Mouse (Mus musculus): ENCODE data around the gene Slc44a1. TPM values are rescaled to one million over a fixed set of nuclear protein-coding genes. Genes with fewer than 3 reads are reported as not detected.

Slc44a1 gene
- polyA plus RNA-seq, 1 experiment from 2014 or later = 28.9 TPM

DNA sequence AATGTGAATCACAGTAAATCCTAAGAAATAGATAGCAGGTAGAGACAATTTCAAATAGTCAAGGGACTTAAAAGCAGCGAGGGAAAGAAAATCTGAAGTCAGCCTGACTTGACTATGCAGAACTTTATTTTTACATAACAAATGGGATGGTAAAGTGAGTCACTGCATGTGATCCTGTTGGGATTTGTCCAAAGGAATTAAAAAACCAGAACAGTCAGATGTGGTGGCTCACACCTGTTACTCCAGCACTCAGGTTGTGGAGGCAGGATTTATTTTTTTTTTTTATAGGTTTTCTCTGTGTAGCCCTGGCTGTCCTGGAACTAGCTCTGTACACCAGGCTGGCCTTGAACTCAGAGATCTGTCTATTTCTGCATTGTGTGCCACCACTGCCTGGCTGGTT is 25.7 kb downstream of the Slc44a1 start:
- DNase-seq (ENCODE audit: low read depth, low spot score) = no peak
- TF ChIP-seq CTCF (IDR thresholded peaks at IDR 0.05) = no peak
- in situ Hi-C loops (cut with MboI; ENCODE audit: low pct_unique_long_range_greater_than_20kb) = no loop called here
- ChIA-PET POLR2A (no interaction called here), CTCF (no interaction called here)
- ATAC-seq = no peak
- no peaks in the 10 kb centered on the region for H3K27me3 ChIP-seq

DNA sequence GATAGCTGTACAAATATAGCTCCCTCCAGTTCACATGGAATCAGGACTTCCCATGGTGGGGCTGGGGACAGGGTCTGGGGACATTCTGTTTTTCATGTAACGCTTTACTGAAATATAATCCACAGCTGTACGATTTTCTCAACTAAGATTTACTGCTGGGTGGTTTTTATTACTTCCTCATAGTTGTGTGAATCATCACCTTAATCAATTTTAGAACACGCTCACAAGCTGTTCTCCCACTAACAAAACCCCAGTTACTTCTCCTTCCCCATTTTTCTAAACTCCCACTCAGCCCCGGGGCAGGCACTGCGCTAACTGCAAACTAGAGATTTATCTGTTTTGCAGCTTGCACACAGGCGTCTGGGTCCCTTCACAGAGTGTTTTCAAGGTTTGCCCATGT is 28.8 kb downstream of the Slc44a1 start:
- no peak for DNase-seq (ENCODE audit: low read depth, low spot score)
- in situ Hi-C loops (cut with MboI; ENCODE audit: low pct_unique_long_range_greater_than_20kb) = no loop called here
- no peaks in the 10 kb centered on the region for H3K27me3 ChIP-seq
- POLR2A ChIA-PET = no interaction called here
- CTCF ChIA-PET = no interaction called here
- ATAC-seq = no peak
- TF ChIP-seq CTCF (IDR thresholded peaks at IDR 0.05) = no peak

DNA sequence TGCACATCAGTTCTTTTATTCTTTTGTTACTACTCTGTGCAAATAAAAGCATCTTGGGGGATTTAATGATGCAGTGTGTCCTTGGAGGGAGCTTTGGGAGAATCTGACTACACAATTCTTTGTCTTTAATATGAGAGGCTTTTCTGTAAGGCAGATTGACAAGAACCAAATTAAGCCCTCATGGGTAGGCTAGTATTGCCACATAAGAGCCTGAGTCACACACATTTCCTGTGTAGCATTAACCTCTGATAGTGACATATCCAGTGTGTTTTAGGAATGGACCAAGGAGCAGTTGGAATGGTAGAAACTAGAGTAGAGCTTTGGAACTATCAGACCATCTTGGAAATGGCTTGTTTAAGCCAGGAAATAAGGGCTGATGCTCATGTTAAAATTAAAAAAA is 33.9 kb downstream of the Slc44a1 start:
- TF ChIP-seq CTCF (IDR thresholded peaks at IDR 0.05) = no peak
- POLR2A ChIA-PET = no interaction called here
- in situ Hi-C loops (cut with MboI; ENCODE audit: low pct_unique_long_range_greater_than_20kb) = no loop called here
- H3K27me3 ChIP-seq = no peaks in the 10 kb centered on the region
- CTCF ChIA-PET = no interaction called here
- DNase-seq (ENCODE audit: low read depth, low spot score) = no peak
- no peak for ATAC-seq

DNA sequence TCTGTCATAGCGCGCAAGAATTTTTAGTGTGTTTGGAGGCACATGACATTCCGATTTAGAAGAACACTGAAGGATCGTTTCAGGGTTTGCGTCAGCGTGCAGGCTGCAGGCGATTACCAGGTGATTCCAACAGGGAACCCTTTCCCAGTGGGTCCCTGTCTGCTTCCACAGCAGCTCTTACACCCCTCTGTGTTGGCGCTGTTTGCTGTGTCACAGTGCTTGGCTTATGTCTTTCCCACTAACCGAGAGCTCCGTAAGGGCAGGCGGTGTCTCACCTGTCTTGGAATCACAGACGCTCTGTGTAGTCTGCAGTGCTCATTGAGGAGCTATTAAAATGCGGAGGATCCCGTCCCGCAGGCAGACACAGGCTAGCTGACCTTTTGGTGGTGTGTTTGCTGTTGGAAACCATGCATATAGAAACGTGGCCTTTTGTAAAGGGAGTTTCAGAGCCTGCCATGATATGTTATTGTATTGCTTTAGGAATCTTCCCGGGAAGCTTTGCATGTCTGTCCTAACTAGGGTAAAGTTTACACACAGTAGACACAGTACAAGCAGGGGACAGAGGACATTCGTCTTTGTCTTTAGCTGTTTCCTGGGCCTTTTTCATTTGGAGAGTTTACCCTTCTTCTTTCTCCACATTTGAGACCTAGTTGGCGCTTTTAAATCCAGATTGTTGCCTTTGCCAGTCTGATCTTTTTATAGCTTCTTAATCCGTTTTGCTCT is 35.2 kb downstream of the Slc44a1 start:
- ChIA-PET POLR2A (no interaction called here), CTCF (interaction anchor here (0.7 to 1.0 kb wide), 2 partner anchors 16 to 26 kb away, joined by 3 to 4 read pairs; no protein-coding TSS in a partner anchor)
- no peaks in the 10 kb centered on the region for H3K27me3 ChIP-seq
- no peak for DNase-seq (ENCODE audit: low read depth, low spot score)
- in situ Hi-C loops (cut with MboI; ENCODE audit: low pct_unique_long_range_greater_than_20kb) = no loop called here
- ATAC-seq = no peak
- TF ChIP-seq CTCF (IDR thresholded peaks at IDR 0.05) = no peak

DNA sequence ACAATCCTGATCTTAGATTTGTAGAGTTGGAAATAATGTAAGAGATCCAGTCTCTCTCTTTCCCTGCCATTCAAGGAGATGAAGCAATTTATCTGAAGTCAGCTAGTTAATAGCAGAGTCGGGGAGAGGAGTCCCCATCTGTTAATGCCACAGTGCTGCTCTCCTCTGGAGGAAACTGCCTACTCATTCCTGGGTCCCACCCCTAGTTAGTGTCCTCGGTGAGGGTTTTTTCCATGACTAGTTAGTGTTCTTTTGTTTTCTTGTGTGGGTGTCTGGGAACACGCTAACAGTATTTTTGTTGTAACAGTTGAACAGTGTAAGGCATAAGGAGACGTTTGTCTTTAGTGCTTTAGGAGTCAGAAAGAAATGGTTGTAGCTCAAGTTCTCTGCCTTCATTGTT is 38.4 kb downstream of the Slc44a1 start:
- POLR2A ChIA-PET = no interaction called here
- DNase-seq (ENCODE audit: low read depth, low spot score) (no peak), ATAC-seq (no peak)
- CTCF ChIA-PET = no interaction called here
- in situ Hi-C loops (cut with MboI; ENCODE audit: low pct_unique_long_range_greater_than_20kb) = no loop called here
- TF ChIP-seq CTCF (IDR thresholded peaks at IDR 0.05) = no peak
- H3K27me3 ChIP-seq = no peaks in the 10 kb centered on the region

DNA sequence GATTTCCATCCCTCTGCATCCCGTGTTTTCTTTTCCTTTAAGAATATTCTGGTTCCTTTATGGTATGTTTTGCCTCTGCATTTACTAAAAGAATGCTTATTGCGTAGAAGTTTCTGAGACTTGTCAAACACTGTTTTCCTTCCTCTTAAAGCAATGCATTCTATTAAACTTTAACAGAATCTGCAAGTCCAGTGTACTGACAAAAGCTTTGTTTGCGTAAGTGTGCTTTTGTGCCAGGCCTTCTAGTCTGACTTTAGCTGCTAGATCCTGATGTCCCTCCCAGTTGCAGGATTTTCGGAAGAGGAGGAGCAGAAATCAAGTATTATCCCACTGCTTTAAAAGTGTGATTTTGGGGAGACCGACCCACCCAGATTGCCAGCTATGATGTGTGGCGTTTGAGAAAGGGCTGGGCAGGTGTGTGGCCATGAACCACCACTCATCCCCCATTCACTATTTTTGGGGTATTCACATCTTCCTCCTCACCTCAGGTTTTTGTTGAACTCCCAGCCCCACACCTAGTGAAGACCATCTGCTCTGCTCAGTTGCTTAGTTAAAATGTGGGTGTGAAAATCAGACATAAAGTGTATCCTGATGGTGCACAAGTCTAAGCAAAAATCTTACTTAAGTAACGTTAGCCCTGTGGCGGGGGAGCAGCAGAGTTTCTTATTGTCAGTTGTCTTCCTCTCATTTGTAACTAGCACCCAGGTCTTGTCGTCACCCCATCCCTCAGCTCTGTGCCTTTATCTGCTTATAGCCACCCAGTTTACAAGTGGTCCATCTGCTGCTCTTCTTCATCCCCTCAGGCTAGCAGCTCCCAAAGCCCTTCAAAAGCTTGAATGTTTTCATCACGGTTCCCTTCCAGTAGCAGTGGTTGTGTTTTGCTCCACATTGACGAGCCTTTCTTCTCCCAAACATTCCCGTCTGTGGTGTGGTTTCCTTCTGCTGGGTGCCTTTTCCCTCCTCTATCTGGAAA is 47.3 kb downstream of the Slc44a1 start:
- POLR2A ChIA-PET = no interaction called here
- no peak for TF ChIP-seq CTCF (IDR thresholded peaks at IDR 0.05)
- CTCF ChIA-PET = interaction anchor here (1.3 to 1.6 kb wide), 2 partner anchors 10 to 103 kb away, joined by 3 read pairs; no protein-coding TSS in a partner anchor
- in situ Hi-C loops (cut with MboI; ENCODE audit: low pct_unique_long_range_greater_than_20kb) = no loop called here
- H3K27me3 ChIP-seq = no peaks in the 10 kb centered on the region
- no peak for ATAC-seq
- DNase-seq (ENCODE audit: low read depth, low spot score) = no peak

DNA sequence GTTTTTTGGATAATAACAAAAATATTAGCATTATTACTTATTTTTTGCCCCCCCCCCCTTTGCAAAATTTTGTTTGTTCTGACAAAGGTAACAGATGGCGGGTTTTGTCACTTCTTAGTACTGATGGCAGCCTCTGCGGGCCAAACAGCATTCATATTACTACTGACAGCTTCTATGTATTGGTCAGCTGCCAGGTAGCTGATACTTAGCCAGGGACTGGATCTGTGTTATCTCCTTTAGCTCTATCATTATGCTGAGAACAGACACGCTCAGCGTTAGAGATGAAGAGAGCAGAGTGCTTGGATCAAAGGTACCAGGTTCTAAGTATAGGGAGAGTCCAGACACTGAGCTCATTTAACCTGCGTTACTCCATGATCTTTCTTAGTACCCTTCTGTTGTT is 48.6 kb downstream of the Slc44a1 start:
- CTCF ChIA-PET = interaction anchor here (1.3 kb wide), 1 partner anchor 104 kb away, joined by 3 read pairs; no protein-coding TSS in a partner anchor
- no peak for DNase-seq (ENCODE audit: low read depth, low spot score)
- POLR2A ChIA-PET = no interaction called here
- no peak for ATAC-seq
- in situ Hi-C loops (cut with MboI; ENCODE audit: low pct_unique_long_range_greater_than_20kb) = no loop called here
- no peaks in the 10 kb centered on the region for H3K27me3 ChIP-seq
- no peak for TF ChIP-seq CTCF (IDR thresholded peaks at IDR 0.05)

DNA sequence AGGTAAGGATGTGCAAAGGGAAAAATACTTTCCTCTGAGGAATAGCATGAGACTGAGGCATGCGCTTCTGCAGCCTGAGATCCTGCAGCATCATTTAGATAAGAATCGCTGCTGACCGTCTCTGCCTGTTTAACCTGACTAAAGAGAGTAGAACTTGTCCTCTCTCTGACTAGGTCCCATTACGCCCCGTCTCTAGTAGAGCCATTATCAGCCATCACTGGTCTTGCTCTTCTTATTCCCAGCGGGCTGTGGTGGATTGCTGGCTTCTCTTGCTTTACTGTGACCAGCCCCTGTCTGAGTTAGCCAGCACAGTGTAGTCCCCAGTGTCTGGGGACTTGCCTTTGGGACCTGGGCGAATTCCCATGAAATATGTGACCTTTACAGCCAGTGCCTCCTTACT is 50.2 kb downstream of the Slc44a1 start:
- ChIA-PET POLR2A (no interaction called here), CTCF (no interaction called here)
- H3K27me3 ChIP-seq = no peaks in the 10 kb centered on the region
- no peak for TF ChIP-seq CTCF (IDR thresholded peaks at IDR 0.05)
- no peak for DNase-seq (ENCODE audit: low read depth, low spot score)
- no peak for ATAC-seq
- in situ Hi-C loops (cut with MboI; ENCODE audit: low pct_unique_long_range_greater_than_20kb) = no loop called here

DNA sequence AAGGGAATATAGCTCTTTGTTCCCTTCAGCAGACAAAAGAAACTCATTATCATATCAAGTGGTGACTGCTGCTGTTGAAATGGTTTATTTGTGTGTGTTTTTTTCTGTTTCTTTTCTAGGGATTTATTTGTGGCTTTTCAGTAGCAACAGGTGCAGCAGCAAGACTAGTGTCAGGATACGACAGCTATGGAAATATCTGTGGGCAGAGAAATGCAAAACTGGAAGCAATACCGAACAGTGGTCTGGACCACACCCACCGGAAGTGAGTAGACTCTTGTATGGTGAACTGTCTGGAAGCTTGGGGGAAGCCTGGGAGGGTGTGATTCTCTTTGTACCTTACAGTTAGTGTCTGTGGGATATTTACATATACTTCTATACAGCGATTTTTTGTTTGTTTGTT is 51.1 kb downstream of the Slc44a1 start:
- in situ Hi-C loops (cut with MboI; ENCODE audit: low pct_unique_long_range_greater_than_20kb) = no loop called here
- no peak for TF ChIP-seq CTCF (IDR thresholded peaks at IDR 0.05)
- ATAC-seq (no peak), DNase-seq (ENCODE audit: low read depth, low spot score) (no peak)
- ChIA-PET POLR2A (interaction anchor here (0.8 kb wide), 1 partner anchor 285 kb away, joined by 3 read pairs; no protein-coding TSS in a partner anchor), CTCF (interaction anchor here (1.3 kb wide), 1 partner anchor 16 kb away, joined by 4 read pairs; no protein-coding TSS in a partner anchor)
- no peaks in the 10 kb centered on the region for H3K27me3 ChIP-seq

DNA sequence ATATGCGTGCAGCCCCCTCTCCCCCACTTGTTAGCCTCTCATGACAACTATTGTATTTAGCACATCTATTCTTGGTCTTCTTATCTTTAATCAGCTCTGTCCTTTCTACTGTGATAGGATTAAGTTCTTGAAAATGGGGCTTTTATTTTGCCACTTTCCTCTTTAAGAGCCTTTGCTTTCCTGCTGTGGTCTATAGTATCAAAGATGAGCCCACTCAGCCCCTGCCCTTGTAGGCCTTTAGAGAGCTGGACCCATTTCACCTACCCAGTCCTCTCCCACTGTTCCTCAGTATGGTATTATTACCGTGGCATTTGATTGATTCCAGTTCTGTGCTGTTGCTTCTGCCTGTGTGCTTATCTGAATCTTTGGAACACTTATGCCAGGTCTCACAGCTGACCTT is 55.4 kb downstream of the Slc44a1 start:
- no peak for TF ChIP-seq CTCF (IDR thresholded peaks at IDR 0.05)
- in situ Hi-C loops (cut with MboI; ENCODE audit: low pct_unique_long_range_greater_than_20kb) = no loop called here
- ChIA-PET POLR2A (no interaction called here), CTCF (no interaction called here)
- ATAC-seq = no peak
- no peaks in the 10 kb centered on the region for H3K27me3 ChIP-seq
- no peak for DNase-seq (ENCODE audit: low read depth, low spot score)

DNA sequence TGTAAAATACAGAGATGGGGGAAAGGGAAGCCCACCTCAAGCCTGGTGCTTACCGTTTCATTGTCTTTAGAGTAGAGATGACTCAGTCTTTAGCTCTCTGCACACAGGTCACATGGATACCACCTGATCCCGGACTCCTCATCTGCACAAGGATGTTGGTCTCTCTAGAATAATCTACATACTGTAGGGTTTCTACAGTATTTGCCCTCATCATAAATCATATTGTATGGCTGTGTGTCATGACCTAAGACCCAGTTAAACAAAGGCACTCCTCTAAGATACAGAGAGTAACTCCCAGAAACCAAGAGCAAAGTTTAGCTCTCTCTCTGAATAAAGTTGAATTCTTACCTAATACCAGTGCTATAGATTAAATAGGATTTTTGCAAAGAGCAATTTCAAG is 62.6 kb downstream of the Slc44a1 start:
- CTCF ChIA-PET = no interaction called here
- in situ Hi-C loops (cut with MboI; ENCODE audit: low pct_unique_long_range_greater_than_20kb) = no loop called here
- ATAC-seq = no peak

More for the DNA sequence above, 62.6 kb downstream of the Slc44a1 start:
- no peak for TF ChIP-seq CTCF (IDR thresholded peaks at IDR 0.05)
- POLR2A ChIA-PET = no interaction called here
- DNase-seq (ENCODE audit: low read depth, low spot score) = no peak
- H3K27me3 ChIP-seq = no peaks in the 10 kb centered on the region

Measured in Patski (cell line).